Mouse (Mus musculus) adrenal gland, adult 18-20 months (tissue): ENCODE data around the gene Hdac10. TPM values are rescaled to one million over a fixed set of nuclear protein-coding genes. Genes with fewer than 3 reads are reported as not detected.
A peak's percentile ranks its signal among the peaks of the same experiment; 100 is the strongest.

Source experiments
- DNase-seq, 2 experiments: peaks; one replicate each; pipeline ENCODE4 v3.0.0; 2021 to 2022; ENCODE audit warnings: low spot score in 2 of 2
- long read RNA-seq, 2 experiments: library from polyadenylated mRNA; stranded (forward); transcript quantifications; one replicate each; pipeline ENCODE4 v2.0.0; 2021
- total RNA-seq, 2 experiments: library from RNA; stranded (reverse); gene quantifications; 1 replicate in 1 of 2; 2 replicates in 1 of 2; pipeline ENCODE4 v1.2.3; 2021

Hdac10 gene
- 10 to 100 TPM; 11.4 to 12.4 TPM for total RNA-seq
- long read RNA-seq, experiment 1, transcript Hdac10-201 (20 exons, 2,412 nt): major isoform, 8 of 17 reads
- long read RNA-seq, experiment 1, partial matches to known transcripts: 0 of 17 reads
- long read RNA-seq, experiment 1, other reads (novel, unspliced or antisense): 9 of 17 reads
- long read RNA-seq, experiment 2, transcript Hdac10-201 (20 exons, 2,412 nt): major isoform, 7 of 25 reads
- long read RNA-seq, experiment 2, partial matches to known transcripts: 5 of 25 reads
- long read RNA-seq, experiment 2, other reads (novel, unspliced or antisense): 12 of 25 reads

GRCm38 (mm10) chr15:89128382-89129350, at the start of gene Hdac10:
Hdac10 (minus strand) TSS chr15:89128700.
- DNase-seq: peak; percentile 80 to 81

GRCm38 (mm10) chr15:89177576-89178259, 49.2 kb upstream of the Hdac10 start:
- DNase-seq: no peak

GRCm38 (mm10) chr15:89177121-89177520, 48.6 kb upstream of the Hdac10 start:
- peak; percentile 87 for DNase-seq

- no peak for DNase-seq
Observed at GRCm38 (mm10) chr15:89175411-89176155, 47.1 kb upstream of the Hdac10 start.

GRCm38 (mm10) chr15:89174889-89175339, 46.4 kb upstream of the Hdac10 start:
- DNase-seq: no peak

- peak; percentile 51 to 61 for DNase-seq
Observed at GRCm38 (mm10) chr15:89173906-89174214, 45.4 kb upstream of the Hdac10 start.

GRCm38 (mm10) chr15:89173024-89173905, 44.8 kb upstream of the Hdac10 start:
- peak in 1 of 2 experiments; percentile 41 for DNase-seq

- no peak for DNase-seq
Observed at GRCm38 (mm10) chr15:89172276-89172935, 43.9 kb upstream of the Hdac10 start.

GRCm38 (mm10) chr15:89171526-89172051, 43.1 kb upstream of the Hdac10 start:
- no peak for DNase-seq

- peak in 1 of 2 experiments; percentile 35 for DNase-seq
Observed at GRCm38 (mm10) chr15:89170102-89170501, 41.6 kb upstream of the Hdac10 start.

GRCm38 (mm10) chr15:89169431-89169830, 40.9 kb upstream of the Hdac10 start:
- peak; percentile 69 to 71 for DNase-seq

- no peak for DNase-seq
Observed at GRCm38 (mm10) chr15:89168922-89169321, 40.4 kb upstream of the Hdac10 start.

- no peak for DNase-seq
Observed at GRCm38 (mm10) chr15:89165478-89165877, 37.0 kb upstream of the Hdac10 start.

- DNase-seq: no peak
Observed at GRCm38 (mm10) chr15:89161397-89161796, 32.9 kb upstream of the Hdac10 start.

GRCm38 (mm10) chr15:89158516-89158915, 30.0 kb upstream of the Hdac10 start:
- no peak for DNase-seq

- DNase-seq: peak; percentile 58 to 64
Observed at GRCm38 (mm10) chr15:89157954-89158353, 29.5 kb upstream of the Hdac10 start.

- DNase-seq: no peak
Observed at GRCm38 (mm10) chr15:89152312-89152711, 23.8 kb upstream of the Hdac10 start.

- DNase-seq: no peak
Observed at GRCm38 (mm10) chr15:89150041-89150390, 21.5 kb upstream of the Hdac10 start.
